Mouse (Mus musculus) erythroblast, embryonic 14.5 days (primary cell): ENCODE measurements around the gene Lamp1.

Experiments used
- GATA1 ChIP-seq: IDR thresholded peaks from 2 replicates; pipeline ENCODE4 v1.6.1; 2012; ENCODE audit warnings: low read length, inconsistent platforms, mixed read lengths
- TAL1 ChIP-seq: IDR thresholded peaks from 3 replicates; pipeline ENCODE4 v1.6.1; 2012; ENCODE audit warnings: low read length, inconsistent platforms, mixed read lengths

DNA sequence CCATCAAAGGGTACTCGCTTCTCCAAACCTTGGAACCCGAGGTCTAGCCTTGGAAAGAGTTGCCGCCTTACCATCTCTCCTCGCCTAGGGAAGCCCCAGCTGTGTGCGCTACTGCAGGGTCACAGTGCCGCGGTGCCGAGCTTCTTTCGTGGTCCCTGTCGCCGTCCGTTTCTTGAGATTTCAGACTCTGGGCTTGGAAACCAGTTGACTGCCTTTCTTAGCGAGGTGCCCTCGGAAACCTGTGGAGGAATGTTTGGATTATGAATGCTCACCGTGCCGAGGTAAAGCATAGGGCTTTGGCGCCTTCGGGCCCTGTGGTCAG is 42.0 kb downstream of the Lamp1 start:
- TF ChIP-seq GATA1 (no peak), TAL1 (no peak)
